Mouse (Mus musculus) liver, embryonic 16.5 days (tissue): ENCODE data around the gene Mvd. TPM values are rescaled to one million over a fixed set of nuclear protein-coding genes. Genes with fewer than 3 reads are reported as not detected.

ENCODE experiments used
- ATAC-seq: fragments of 200-750 bp; cut with Nextera tagmentation; 2 replicates; pipeline ENCODE4 v1.8.0; 2017; ENCODE audit warnings: low read depth, mild to moderate bottlenecking, moderate number of reproducible peaks, moderate library complexity
- H3K27ac ChIP-seq: fragments of 300-500 bp; sonication (generic); 2 replicates; pipeline ENCODE4 v1.5.1; 2014; ENCODE audit warnings: mild to moderate bottlenecking, low read length
- H3K27me3 ChIP-seq: fragments of 300-500 bp; sonication (generic); 2 replicates; pipeline ENCODE4 v1.6.1; 2014; ENCODE audit warnings: low read depth, low read length, mixed read lengths; ENCODE audit not compliant: control insufficient read depth, insufficient read depth
- H3K36me3 ChIP-seq: fragments of 300-500 bp; sonication (generic); 2 replicates; pipeline ENCODE4 v1.6.1; 2014; ENCODE audit warnings: mild to moderate bottlenecking; ENCODE audit not compliant: control insufficient read depth, insufficient read depth
- H3K4me1 ChIP-seq: fragments of 300-500 bp; sonication (generic); 2 replicates; pipeline ENCODE4 v1.6.1; 2014; ENCODE audit warnings: low read depth, low read length, mixed read lengths; ENCODE audit not compliant: control insufficient read depth
- H3K4me2 ChIP-seq: fragments of 300-500 bp; sonication (generic); 2 replicates; pipeline ENCODE4 v1.6.1; 2014; ENCODE audit warnings: low read depth, low read length, mixed read lengths
- H3K4me3 ChIP-seq: fragments of 300-500 bp; sonication (generic); 2 replicates; pipeline ENCODE4 v1.5.1; 2014; ENCODE audit warnings: low read depth, mild to moderate bottlenecking, low read length
- H3K9ac ChIP-seq: fragments of 300-500 bp; sonication (generic); 2 replicates; pipeline ENCODE4 v1.6.1; 2014; ENCODE audit warnings: low read depth, low read length
- H3K9me3 ChIP-seq: fragments of 300-500 bp; sonication (generic); replicated peaks from 2 replicates; pipeline ENCODE4 v1.6.1; 2016; ENCODE audit warnings: low read length; ENCODE audit not compliant: control insufficient read depth
- WGBS: fragments of 180-500 bp; shearing (Covaris S2); extraction: QIAGEN DNeasy Blood & Tissue Kit; methylation state at CpG from one replicate; pipeline ENCODE4 v1.1.7; 2014; ENCODE audit not compliant: insufficient replicate concordance; 5-methylcytosine and 5-hydroxymethylcytosine counted together
- microRNA-seq: library from miRNA; unstranded; fragments of <30 nt; microRNA quantifications from one replicate; pipeline ENCODE4, GENCODE M21; 2016
- polyA plus RNA-seq: library from polyadenylated mRNA; unstranded; fragments of >200 nt; fragmentation: Nextera tagmentation; extraction: Ambion mirVana; gene quantifications from 2 replicates; pipeline ENCODE4 v1.2.1, GENCODE M21; 2015

Gene Mvd
- polyA plus RNA-seq, 1 experiment from 2014 or later = 23.2 TPM

DNA sequence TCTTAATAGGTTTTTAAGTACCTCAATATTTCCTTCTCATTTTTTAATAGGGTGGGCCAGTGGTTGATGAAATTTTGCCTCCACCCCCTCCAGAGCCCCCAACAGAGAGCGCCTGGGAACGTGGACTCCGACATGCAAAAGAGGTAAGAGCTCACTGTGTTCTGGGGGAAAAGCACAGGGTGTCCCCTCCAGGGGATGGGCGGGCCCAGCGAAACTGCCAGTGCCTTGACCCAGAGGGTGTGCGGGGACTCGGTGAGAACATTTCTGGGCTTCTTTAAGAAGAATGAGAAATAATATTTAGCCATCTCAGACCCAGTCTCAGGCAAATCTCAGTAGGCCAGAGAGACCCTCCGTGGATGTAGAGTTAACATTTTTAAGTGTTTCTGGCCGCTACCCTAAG is 45.0 kb downstream of the Mvd start:
- H3K9ac ChIP-seq = no peak overlapping the region
- no peak overlapping the region for H3K4me2 ChIP-seq
- WGBS = 89% methylated on average over 9 of the region's 9 CpGs
- H3K9me3 ChIP-seq = no peaks in the 10 kb centered on the region
- H3K27me3 ChIP-seq = no peaks in the 10 kb centered on the region
- no peak overlapping the region for H3K4me3 ChIP-seq
- H3K27ac ChIP-seq = no peak overlapping the region
- no peaks in the 10 kb centered on the region for H3K4me1 ChIP-seq
- H3K36me3 ChIP-seq = peaks cover 50% of the 10 kb centered on the region
- ATAC-seq = no peak

- no peaks in the 10 kb centered on the region for H3K4me1 ChIP-seq
- no peak overlapping the region for H3K4me2 ChIP-seq
- no peak overlapping the region for H3K4me3 ChIP-seq
- H3K9ac ChIP-seq = no peak overlapping the region
- WGBS = 83% methylated on average over 6 of the region's 6 CpGs
- no peaks in the 10 kb centered on the region for H3K9me3 ChIP-seq
- ATAC-seq = no peak
- H3K27ac ChIP-seq = no peak overlapping the region
- H3K27me3 ChIP-seq = no peaks in the 10 kb centered on the region
- H3K36me3 ChIP-seq = peaks cover 46% of the 10 kb centered on the region
These were observed 47.9 kb downstream of the Mvd start for GRCm38 (mm10) chr8:122395291-122395690.

DNA sequence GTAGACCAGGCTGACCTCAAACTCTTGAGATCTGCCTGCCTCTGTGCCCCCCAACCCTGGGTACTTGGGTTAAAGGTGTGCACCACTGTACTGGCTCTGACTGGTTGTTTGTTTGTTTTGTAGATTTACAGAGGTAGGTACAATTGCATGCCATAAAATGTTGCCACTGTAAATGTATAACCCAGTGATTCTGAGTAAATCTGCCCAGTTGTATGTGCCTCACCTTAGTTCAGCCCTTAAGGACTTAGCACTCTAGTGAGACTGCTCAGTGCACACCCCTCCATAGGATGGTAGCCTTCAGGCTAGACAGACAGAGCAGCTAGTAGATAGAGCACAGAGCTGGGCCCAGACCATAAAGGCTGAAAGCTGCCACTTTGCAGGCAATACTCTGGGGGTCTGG is 49.5 kb downstream of the Mvd start:
- peaks cover 2% of the 10 kb centered on the region for H3K9me3 ChIP-seq
- H3K9ac ChIP-seq = no peak overlapping the region
- ATAC-seq = no peak
- no peaks in the 10 kb centered on the region for H3K27me3 ChIP-seq
- no peak overlapping the region for H3K27ac ChIP-seq
- H3K4me1 ChIP-seq = no peaks in the 10 kb centered on the region
- H3K36me3 ChIP-seq = peaks cover 45% of the 10 kb centered on the region
- no peak overlapping the region for H3K4me3 ChIP-seq
- H3K4me2 ChIP-seq = no peak overlapping the region

DNA sequence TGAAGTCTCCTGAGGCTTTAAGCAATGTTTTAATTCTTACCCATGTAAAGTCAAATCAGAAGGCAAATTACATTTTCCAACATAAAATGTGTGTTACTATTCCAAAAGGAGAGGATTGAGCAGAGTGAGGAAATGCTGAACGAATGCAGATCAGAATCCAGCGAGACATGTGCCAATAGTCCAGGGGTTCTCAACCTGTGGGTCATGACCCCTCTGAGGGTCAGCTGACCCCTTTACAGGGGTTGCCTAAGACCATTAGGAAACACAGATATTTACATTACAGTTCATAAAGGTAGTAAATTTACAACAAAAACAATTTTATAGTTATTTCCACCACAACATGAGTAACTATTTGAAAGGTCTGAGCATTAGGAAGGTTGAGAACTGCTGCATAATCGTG is 52.5 kb downstream of the Mvd start:
- no peak overlapping the region for H3K4me2 ChIP-seq
- no peaks in the 10 kb centered on the region for H3K4me1 ChIP-seq
- ATAC-seq = no peak
- H3K27ac ChIP-seq = no peak overlapping the region
- peaks cover 2% of the 10 kb centered on the region for H3K9me3 ChIP-seq
- no peak overlapping the region for H3K9ac ChIP-seq
- H3K27me3 ChIP-seq = no peaks in the 10 kb centered on the region
- 66% methylated on average over 3 of the region's 3 CpGs for WGBS
- no peak overlapping the region for H3K4me3 ChIP-seq
- H3K36me3 ChIP-seq = peaks cover 59% of the 10 kb centered on the region

DNA sequence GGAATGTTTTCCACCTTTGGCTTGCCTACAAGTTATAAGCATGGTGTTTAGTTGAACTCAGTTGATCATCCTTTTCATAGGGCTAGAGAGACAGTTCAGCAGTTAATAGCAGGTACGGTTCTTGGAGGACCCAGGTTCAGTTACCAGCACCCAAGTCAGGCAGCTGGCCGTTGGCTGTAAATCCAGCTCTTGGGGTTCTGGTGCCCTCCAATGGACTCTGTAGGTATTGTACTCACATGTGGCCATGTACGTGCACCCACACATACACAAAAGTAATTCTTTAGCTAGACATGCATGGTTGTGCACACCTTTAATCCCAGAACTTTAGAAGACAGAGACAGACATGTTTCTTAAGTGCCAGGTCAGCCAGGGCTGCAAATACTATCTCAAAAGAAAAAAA is 53.9 kb downstream of the Mvd start:
- Histone ChIP-seq H3K27me3 (no peaks in the 10 kb centered on the region), H3K4me3 (no peak overlapping the region), H3K36me3 (peaks cover 57% of the 10 kb centered on the region), H3K4me1 (no peaks in the 10 kb centered on the region), H3K27ac (no peak overlapping the region), H3K9me3 (peaks cover 2% of the 10 kb centered on the region), H3K9ac (no peak overlapping the region), H3K4me2 (no peak overlapping the region)
- 82% methylated on average over 3 of the region's 3 CpGs for WGBS
- ATAC-seq = no peak

Small RNA genes within 50 kb of the gene (microRNA-seq; reads per million reads assigned to microRNA genes)
- not detected for gene Gm24366

Other genes starting within 250 kb of the Mvd start
- gene Zfpm1, start 161.3 kb downstream of the Mvd start, polyA plus RNA-seq = 6.8 and 8.1 TPM in 2 replicates
- not detected in 2 replicates for gene Trhr2, start 82.7 kb downstream of the Mvd start, polyA plus RNA-seq
- gene Zc3h18, start 66.8 kb downstream of the Mvd start, polyA plus RNA-seq = 17.8 and 19.0 TPM in 2 replicates
- gene Il17c, start 21.4 kb downstream of the Mvd start, polyA plus RNA-seq = not detected in 2 replicates
- gene Cyba, start 10.5 kb downstream of the Mvd start, polyA plus RNA-seq = 191 TPM in 2 replicates
- gene Snai3, start 17.3 kb upstream of the Mvd start, polyA plus RNA-seq = 0.14 and 0.40 TPM in 2 replicates
- 12.7 and 14.0 TPM in 2 replicates for gene Rnf166, start 32.6 kb upstream of the Mvd start, polyA plus RNA-seq
- 9.6 and 12.7 TPM in 2 replicates for gene Ctu2, start 32.7 kb upstream of the Mvd start, polyA plus RNA-seq
- gene Piezo1, start 107.9 kb upstream of the Mvd start, polyA plus RNA-seq = 11.3 and 15.5 TPM in 2 replicates
- gene Cdt1, start 124.6 kb upstream of the Mvd start, polyA plus RNA-seq = 34.7 and 41.1 TPM in 2 replicates
- gene Aprt, start 133.5 kb upstream of the Mvd start, polyA plus RNA-seq = 196 and 204 TPM in 2 replicates
- gene Galns, start 168.0 kb upstream of the Mvd start, polyA plus RNA-seq = 8.1 and 8.6 TPM in 2 replicates
- 21.5 and 22.8 TPM in 2 replicates for gene Trappc2l, start 168.2 kb upstream of the Mvd start, polyA plus RNA-seq
- not detected in 2 replicates for gene Pabpn1l, start 179.3 kb upstream of the Mvd start, polyA plus RNA-seq